Mouse (Mus musculus) lung, postnatal 0 days (tissue): ENCODE results near the gene Dennd6a.

Source experiments
- CTCF ChIP-seq: IDR thresholded peaks from 2 replicates; pipeline ENCODE4 v1.5.1; 2016; ENCODE audit warnings: antibody characterized with exemption, mild to moderate bottlenecking
- EP300 ChIP-seq: IDR thresholded peaks from 2 replicates; pipeline ENCODE4 v1.6.1; 2016; ENCODE audit warnings: antibody characterized with exemption, mild to moderate bottlenecking, control low read depth

DNA sequence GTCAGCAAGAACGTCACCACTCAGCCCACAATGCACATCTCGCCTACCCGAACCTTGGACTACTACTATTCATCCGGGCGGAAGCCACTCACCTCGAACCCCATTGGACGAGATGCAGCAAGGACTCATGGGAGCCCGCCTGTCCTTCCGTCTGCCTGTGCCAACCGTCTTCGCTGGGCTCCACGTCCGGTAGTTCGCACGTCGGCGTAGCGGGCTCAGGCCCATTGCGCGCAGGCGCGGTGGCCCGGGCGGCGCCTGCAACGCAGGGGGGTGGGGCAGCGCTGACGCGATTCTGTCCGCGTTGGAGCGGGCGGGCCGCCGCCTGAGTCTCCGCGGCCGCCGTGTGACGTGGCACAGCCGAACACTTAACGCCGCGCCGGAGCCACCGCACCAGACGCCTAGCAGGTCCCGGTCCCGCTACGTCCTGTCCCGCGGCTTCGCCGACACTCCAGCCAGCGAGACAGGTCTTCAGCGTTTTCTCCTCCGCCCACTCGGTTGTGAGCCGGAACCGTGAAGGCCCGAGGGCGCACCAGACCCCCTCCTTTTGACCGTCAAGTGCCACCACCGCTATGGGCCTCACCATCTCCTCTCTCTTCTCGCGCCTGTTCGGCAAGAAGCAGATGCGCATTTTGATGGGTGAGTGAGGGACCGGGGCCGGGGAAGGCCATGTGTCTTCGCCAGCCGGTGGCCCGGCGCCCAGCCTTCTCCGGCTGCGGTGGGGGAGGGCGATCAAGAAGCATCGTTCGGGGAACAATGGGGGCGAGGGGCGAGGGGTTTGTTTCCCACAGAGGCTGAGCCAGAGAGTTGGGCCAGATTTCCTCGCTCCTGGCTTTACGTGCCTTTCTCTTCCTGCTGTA, 64.4 kb downstream of the Dennd6a start, which contains the start of gene Arf4:
- TF ChIP-seq CTCF (no peak), EP300 (no peak)
